Mouse (Mus musculus): Measurements from ENCODE around the gene Slc25a45. TPM values are rescaled to one million over a fixed set of nuclear protein-coding genes. Genes with fewer than 3 reads are reported as not detected.

The Slc25a45 gene
- total and polyA plus RNA-seq, 2 experiments from 2014 or later: 2.2 to 2.9 TPM

GRCm38 (mm10) chr19:5837606-5838005 is 40.0 kb upstream of the Slc25a45 start:
- Histone ChIP-seq H3K9ac (no peak overlapping the region), H3K36me3 (ENCODE audit: insufficient read depth) (no peaks in the 10 kb centered on the region), H3K27ac (ENCODE audit: low read depth, low read length) (no peak overlapping the region), H3K4me3 (ENCODE audit: low read depth, low read length) (no peak overlapping the region), H3K9me3 (ENCODE audit: low read length) (no peaks in the 10 kb centered on the region), H3K4me1 (ENCODE audit: insufficient read depth) (no peaks in the 10 kb centered on the region), H3K4me2 (ENCODE audit: low read depth) (no peak overlapping the region), H3K27me3 (ENCODE audit: insufficient read depth, low read length) (no peaks in the 10 kb centered on the region)
- no peak for DNase-seq
- WGBS: 86% methylated on average over 8 of the region's 8 CpGs
- no peak for TF ChIP-seq CTCF (IDR thresholded peaks at IDR 0.05; ENCODE audit: low read depth)
- no peak for ATAC-seq

GRCm38 (mm10) chr19:5838136-5838891 is 39.3 kb upstream of the Slc25a45 start:
- Histone ChIP-seq H3K4me2 (ENCODE audit: low read depth) (no peak overlapping the region), H3K27ac (ENCODE audit: low read depth, low read length) (no peak overlapping the region), H3K9me3 (ENCODE audit: low read length) (no peaks in the 10 kb centered on the region), H3K27me3 (ENCODE audit: insufficient read depth, low read length) (no peaks in the 10 kb centered on the region), H3K9ac (no peak overlapping the region), H3K4me3 (ENCODE audit: low read depth, low read length) (no peak overlapping the region), H3K36me3 (ENCODE audit: insufficient read depth) (no peaks in the 10 kb centered on the region), H3K4me1 (ENCODE audit: insufficient read depth) (no peaks in the 10 kb centered on the region)
- 74% methylated on average over 12 of the region's 12 CpGs for WGBS
- no peak for DNase-seq
- TF ChIP-seq CTCF (IDR thresholded peaks at IDR 0.05; ENCODE audit: low read depth): no peak
- no peak for ATAC-seq

- TF ChIP-seq CTCF (IDR thresholded peaks at IDR 0.05; ENCODE audit: low read depth): no peak
These were observed 38.8 kb upstream of the Slc25a45 start for GRCm38 (mm10) chr19:5838892-5839165.

GRCm38 (mm10) chr19:5839317-5840085 is 38.1 kb upstream of the Slc25a45 start:
- H3K9ac ChIP-seq: no peak overlapping the region
- ATAC-seq (no peak), DNase-seq (no peak)
- no peak for TF ChIP-seq CTCF (IDR thresholded peaks at IDR 0.05; ENCODE audit: low read depth)
- H3K4me2 ChIP-seq (ENCODE audit: low read depth): no peak overlapping the region
- H3K27ac ChIP-seq (ENCODE audit: low read depth, low read length): no peak overlapping the region
- H3K4me1 ChIP-seq (ENCODE audit: insufficient read depth): 0 out of 2 replicates have a peak, but pooled peaks cover 2% of the 10 kb centered on the region
- no peak overlapping the region for H3K4me3 ChIP-seq (ENCODE audit: low read depth, low read length)
- H3K36me3 ChIP-seq (ENCODE audit: insufficient read depth): no peaks in the 10 kb centered on the region
- no peaks in the 10 kb centered on the region for H3K27me3 ChIP-seq (ENCODE audit: insufficient read depth, low read length)
- H3K9me3 ChIP-seq (ENCODE audit: low read length): no peaks in the 10 kb centered on the region
- WGBS: 71% methylated on average over 14 of the region's 14 CpGs

More at GRCm38 (mm10) chr19:5838892-5839165, 38.8 kb upstream of the Slc25a45 start:
- H3K27me3 ChIP-seq (ENCODE audit: insufficient read depth, low read length): no peaks in the 10 kb centered on the region
- H3K4me3 ChIP-seq (ENCODE audit: low read depth, low read length): no peak overlapping the region
- no peak overlapping the region for H3K27ac ChIP-seq (ENCODE audit: low read depth, low read length)
- WGBS: 89% methylated on average over 4 of the region's 4 CpGs
- no peak for ATAC-seq
- no peak overlapping the region for H3K4me2 ChIP-seq (ENCODE audit: low read depth)
- no peaks in the 10 kb centered on the region for H3K4me1 ChIP-seq (ENCODE audit: insufficient read depth)
- H3K36me3 ChIP-seq (ENCODE audit: insufficient read depth): no peaks in the 10 kb centered on the region
- no peaks in the 10 kb centered on the region for H3K9me3 ChIP-seq (ENCODE audit: low read length)
- H3K9ac ChIP-seq: no peak overlapping the region
- no peak for DNase-seq

GRCm38 (mm10) chr19:5840086-5840889 is 37.3 kb upstream of the Slc25a45 start:
- H3K9me3 ChIP-seq (ENCODE audit: low read length): no peaks in the 10 kb centered on the region
- H3K36me3 ChIP-seq (ENCODE audit: insufficient read depth): no peaks in the 10 kb centered on the region
- H3K4me3 ChIP-seq (ENCODE audit: low read depth, low read length): no peak overlapping the region
- ATAC-seq: no peak
- H3K4me2 ChIP-seq (ENCODE audit: low read depth): no peak overlapping the region
- no peak overlapping the region for H3K9ac ChIP-seq
- no peaks in the 10 kb centered on the region for H3K27me3 ChIP-seq (ENCODE audit: insufficient read depth, low read length)
- peaks cover 9% of the 10 kb centered on the region for H3K4me1 ChIP-seq (ENCODE audit: insufficient read depth)
- H3K27ac ChIP-seq (ENCODE audit: low read depth, low read length): no peak overlapping the region
- 72% methylated on average over 18 of the region's 18 CpGs for WGBS
- DNase-seq: no peak
- no peak for TF ChIP-seq CTCF (IDR thresholded peaks at IDR 0.05; ENCODE audit: low read depth)

- WGBS: 86% methylated on average over 9 of the region's 9 CpGs
- Histone ChIP-seq H3K27me3 (ENCODE audit: insufficient read depth, low read length) (no peaks in the 10 kb centered on the region), H3K36me3 (ENCODE audit: insufficient read depth) (no peaks in the 10 kb centered on the region), H3K9me3 (ENCODE audit: low read length) (no peaks in the 10 kb centered on the region), H3K4me3 (ENCODE audit: low read depth, low read length) (no peak overlapping the region), H3K9ac (no peak overlapping the region), H3K4me2 (ENCODE audit: low read depth) (no peak overlapping the region), H3K4me1 (ENCODE audit: insufficient read depth) (peaks cover 11% of the 10 kb centered on the region), H3K27ac (ENCODE audit: low read depth, low read length) (no peak overlapping the region)
- ATAC-seq (no peak), DNase-seq (no peak)
- TF ChIP-seq CTCF (IDR thresholded peaks at IDR 0.05; ENCODE audit: low read depth): no peak
These were observed 36.7 kb upstream of the Slc25a45 start for GRCm38 (mm10) chr19:5840890-5841388.
